Mouse (Mus musculus): ENCODE results near the gene Zmynd19. TPM values are rescaled to one million over a fixed set of nuclear protein-coding genes. Genes with fewer than 3 reads are reported as not detected.
"Not testable (repeated sequence)": the region's sequence is repeated elsewhere in the genome, so short reads cannot be mapped to it uniquely, and the experiment has no call there.

Gene Zmynd19
- polyA plus RNA-seq, 1 experiment from 2014 or later, result 5.0 TPM

DNA sequence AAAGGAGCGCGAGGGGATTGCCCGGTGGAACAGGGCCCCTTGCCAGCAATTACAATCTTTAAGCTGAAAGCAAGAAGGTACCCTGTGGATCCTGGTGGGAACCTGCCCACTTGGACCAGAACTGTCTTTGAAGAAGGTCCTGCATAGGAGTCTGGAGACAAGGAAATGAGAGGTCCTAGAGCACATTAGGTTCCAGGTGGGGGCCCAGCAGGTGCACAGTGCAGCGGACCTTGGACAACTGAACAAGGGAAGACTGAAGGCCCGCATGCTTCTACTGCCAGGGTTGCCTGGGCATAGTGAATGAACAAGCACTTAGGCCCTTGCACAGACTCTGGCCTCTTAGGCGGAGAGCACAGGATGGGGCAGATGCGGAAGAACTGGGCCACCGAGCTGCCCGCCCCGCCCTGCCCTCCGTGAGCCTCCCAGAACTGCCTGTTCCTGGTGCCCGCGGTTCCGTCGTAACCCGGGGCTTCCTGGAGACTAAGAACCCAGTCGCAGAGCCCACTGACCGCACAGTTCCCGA is 15.1 kb upstream of the Zmynd19 start:
- Histone ChIP-seq H3K4me1 (ENCODE audit: insufficient read depth, low read depth, low read length) (peaks cover 6% of the 10 kb centered on the region), H3K36me3 (ENCODE audit: insufficient read depth, low read length) (no peaks in the 10 kb centered on the region), H3K4me2 (replicated peaks; ENCODE audit: low read depth, low read length) (peak overlapping the region; percentile 88), H3K27ac (ENCODE audit: low read length) (peak overlapping the region; percentile 97), H3K9ac (replicated peaks; ENCODE audit: low read depth) (peak overlapping the region; percentile 86), H3K9me3 (ENCODE audit: low read length) (no peaks in the 10 kb centered on the region), H3K27me3 (replicated peaks; ENCODE audit: insufficient read depth, low read length) (no peaks in the 10 kb centered on the region), H3K4me3 (ENCODE audit: low read depth, low read length) (peak overlapping the region; percentile 79)
- ATAC-seq (peak; percentile 76), DNase-seq (ENCODE audit: low spot score) (peak; percentile 71)
- TF ChIP-seq CTCF (IDR thresholded peaks at IDR 0.05), result no peak
- 9% methylated on average over 19 of the region's 19 CpGs for WGBS

GRCm38 (mm10) chr2:24935057-24935796 is 14.4 kb upstream of the Zmynd19 start, which contains the start of gene Arrdc1:
TSS of gene Arrdc1 (minus strand) at chr2:24935252.
- peak within 1 kb of the TSS; percentile 97 for H3K27ac ChIP-seq (ENCODE audit: low read length)
- H3K9me3 ChIP-seq (ENCODE audit: low read length), result no peaks in the 10 kb centered on the region
- TF ChIP-seq CTCF (IDR thresholded peaks at IDR 0.05) (peak; percentile 77), EP300 (IDR thresholded peaks at IDR 0.05) (no peak)
- peak within 1 kb of the TSS; percentile 79 for H3K4me3 ChIP-seq (ENCODE audit: low read depth, low read length)
- H3K27me3 ChIP-seq (replicated peaks; ENCODE audit: insufficient read depth, low read length), result no peaks in the 10 kb centered on the region
- H3K4me2 ChIP-seq (replicated peaks; ENCODE audit: low read depth, low read length), result peak within 1 kb of the TSS; percentile 88
- H3K9ac ChIP-seq (replicated peaks; ENCODE audit: low read depth), result peak within 1 kb of the TSS; percentile 86
- H3K36me3 ChIP-seq (ENCODE audit: insufficient read depth, low read length), result no peaks in the 10 kb centered on the region
- DNase-seq (ENCODE audit: low spot score), result peak; percentile 98
- 3% methylated on average over 45 of the region's 49 CpGs for WGBS
- H3K4me1 ChIP-seq (ENCODE audit: insufficient read depth, low read depth, low read length), result peaks cover 6% of the 10 kb centered on the region
- ATAC-seq, result peak; percentile 96

DNA sequence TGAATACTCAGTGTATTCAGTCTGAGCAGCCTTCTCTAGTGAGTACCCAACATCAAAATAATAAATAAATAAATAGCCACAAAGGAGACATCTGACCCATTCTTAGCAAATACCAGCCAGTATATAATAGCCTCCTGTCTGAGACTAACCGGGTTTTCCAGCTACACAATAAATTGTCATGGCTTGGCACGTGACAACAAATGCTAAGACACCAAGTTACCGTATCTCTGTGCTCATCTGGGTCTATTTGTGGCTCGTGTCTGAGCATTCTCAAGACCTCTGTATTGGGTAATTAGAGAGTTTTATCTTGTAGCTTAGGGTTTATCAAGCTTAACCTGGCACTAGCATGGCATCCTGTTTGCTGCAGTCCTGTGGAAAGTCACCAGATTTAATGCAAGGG is 7.5 kb upstream of the Zmynd19 start:
- ATAC-seq (no peak), DNase-seq (ENCODE audit: low spot score) (no peak)
- no peaks in the 10 kb centered on the region for H3K27me3 ChIP-seq (replicated peaks; ENCODE audit: insufficient read depth, low read length)
- no peak for TF ChIP-seq CTCF (IDR thresholded peaks at IDR 0.05)
- TF ChIP-seq EP300 (IDR thresholded peaks at IDR 0.05), result no peak
- H3K9me3 ChIP-seq (ENCODE audit: low read length), result no peaks in the 10 kb centered on the region
- H3K27ac ChIP-seq (ENCODE audit: low read length), result no peak overlapping the region
- WGBS, result 74% methylated on average over 4 of the region's 4 CpGs
- H3K4me3 ChIP-seq (ENCODE audit: low read depth, low read length), result no peak overlapping the region
- no peak overlapping the region for H3K4me2 ChIP-seq (replicated peaks; ENCODE audit: low read depth, low read length)
- H3K9ac ChIP-seq (replicated peaks; ENCODE audit: low read depth), result no peak overlapping the region
- H3K4me1 ChIP-seq (ENCODE audit: insufficient read depth, low read depth, low read length), result no peaks in the 10 kb centered on the region
- no peaks in the 10 kb centered on the region for H3K36me3 ChIP-seq (ENCODE audit: insufficient read depth, low read length)

GRCm38 (mm10) chr2:24944304-24944703 is 5.3 kb upstream of the Zmynd19 start:
- not testable (repeated sequence) for H3K4me2 ChIP-seq (replicated peaks; ENCODE audit: low read depth, low read length); H3K27me3 ChIP-seq (replicated peaks; ENCODE audit: insufficient read depth, low read length)
- DNase-seq (ENCODE audit: low spot score), result peak; percentile 74

GRCm38 (mm10) chr2:24950189-24950535 is 570 bp downstream of the Zmynd19 start:
- H3K4me2 ChIP-seq (replicated peaks; ENCODE audit: low read depth, low read length), result peak overlapping the region; percentile 99
- peaks cover 4% of the 10 kb centered on the region for H3K4me1 ChIP-seq (ENCODE audit: insufficient read depth, low read depth, low read length)
- peak overlapping the region; percentile 82 for H3K4me3 ChIP-seq (ENCODE audit: low read depth, low read length)
- TF ChIP-seq EP300 (IDR thresholded peaks at IDR 0.05) (no peak), CTCF (IDR thresholded peaks at IDR 0.05) (no peak)
- H3K9me3 ChIP-seq (ENCODE audit: low read length), result no peaks in the 10 kb centered on the region
- peak overlapping the region; percentile 59 for H3K9ac ChIP-seq (replicated peaks; ENCODE audit: low read depth)
- H3K27me3 ChIP-seq (replicated peaks; ENCODE audit: insufficient read depth, low read length), result no peaks in the 10 kb centered on the region
- H3K27ac ChIP-seq (ENCODE audit: low read length), result peak overlapping the region; percentile 62
- 0 out of 2 replicates have a peak, but pooled peaks cover 9% of the 10 kb centered on the region for H3K36me3 ChIP-seq (ENCODE audit: insufficient read depth, low read length)
- DNase-seq (ENCODE audit: low spot score) (peak; percentile 32), ATAC-seq (no peak; the same call in 1 of the 2 replicates)
- WGBS, result 0% methylated on average over 31 of the region's 31 CpGs

More at GRCm38 (mm10) chr2:24944304-24944703, 5.3 kb upstream of the Zmynd19 start:
- H3K4me3 ChIP-seq (ENCODE audit: low read depth, low read length); H3K36me3 ChIP-seq (ENCODE audit: insufficient read depth, low read length); H3K9me3 ChIP-seq (ENCODE audit: low read length); H3K27ac ChIP-seq (ENCODE audit: low read length); H3K9ac ChIP-seq (replicated peaks; ENCODE audit: low read depth); H3K4me1 ChIP-seq (ENCODE audit: insufficient read depth, low read depth, low read length): not testable (repeated sequence)
- peak; percentile 73 for TF ChIP-seq CTCF (IDR thresholded peaks at IDR 0.05)
- ATAC-seq, result peak; percentile 38; the same call in 1 of the 2 replicates
- 22% methylated on average over 2 of the region's 2 CpGs for WGBS

DNA sequence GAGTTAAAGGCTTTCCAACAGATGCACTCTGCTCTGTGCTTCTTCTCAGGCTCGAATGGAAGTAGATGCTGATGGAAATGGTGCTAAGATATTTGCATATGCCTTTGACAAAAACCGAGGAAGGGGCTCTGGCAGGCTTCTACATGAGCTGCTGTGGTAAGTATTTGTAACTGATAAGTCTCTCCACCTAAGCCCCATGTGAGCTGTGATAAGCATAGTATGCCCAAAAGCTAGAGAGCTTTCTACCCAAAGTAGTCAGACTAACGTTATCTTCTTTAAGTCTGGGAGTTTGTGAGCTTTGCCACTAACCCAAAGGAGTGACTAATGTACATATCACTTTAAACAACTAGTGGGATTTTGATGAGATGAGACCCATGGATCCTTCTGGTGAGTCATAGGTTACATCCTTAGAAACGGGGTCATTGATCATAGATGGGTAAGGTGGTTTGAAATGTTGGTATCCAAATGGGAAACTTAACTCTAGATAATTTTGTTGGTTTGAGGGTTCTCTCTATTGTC is 3.0 kb downstream of the Zmynd19 start:
- H3K27me3 ChIP-seq (replicated peaks; ENCODE audit: insufficient read depth, low read length), result no peaks in the 10 kb centered on the region
- no peak for DNase-seq (ENCODE audit: low spot score)
- 85% methylated on average over 4 of the region's 4 CpGs for WGBS
- H3K9ac ChIP-seq (replicated peaks; ENCODE audit: low read depth), result no peak overlapping the region
- peaks cover 4% of the 10 kb centered on the region for H3K4me1 ChIP-seq (ENCODE audit: insufficient read depth, low read depth, low read length)
- no peak overlapping the region for H3K27ac ChIP-seq (ENCODE audit: low read length)
- H3K4me2 ChIP-seq (replicated peaks; ENCODE audit: low read depth, low read length), result no peak overlapping the region
- H3K4me3 ChIP-seq (ENCODE audit: low read depth, low read length), result no peak overlapping the region
- H3K9me3 ChIP-seq (ENCODE audit: low read length), result no peaks in the 10 kb centered on the region
- ATAC-seq, result no peak
- TF ChIP-seq CTCF (IDR thresholded peaks at IDR 0.05) (no peak), EP300 (IDR thresholded peaks at IDR 0.05) (no peak)
- 0 out of 2 replicates have a peak, but pooled peaks cover 9% of the 10 kb centered on the region for H3K36me3 ChIP-seq (ENCODE audit: insufficient read depth, low read length)

Measured in lung, postnatal 0 days (tissue).